Mouse (Mus musculus): ENCODE measurements around the gene Zmynd10. TPM values are rescaled to one million over a fixed set of nuclear protein-coding genes. Genes with fewer than 3 reads are reported as not detected.

Zmynd10 gene
- total RNA-seq, 2 experiments from 2014 or later, result 3.4 to 4.3 TPM

DNA sequence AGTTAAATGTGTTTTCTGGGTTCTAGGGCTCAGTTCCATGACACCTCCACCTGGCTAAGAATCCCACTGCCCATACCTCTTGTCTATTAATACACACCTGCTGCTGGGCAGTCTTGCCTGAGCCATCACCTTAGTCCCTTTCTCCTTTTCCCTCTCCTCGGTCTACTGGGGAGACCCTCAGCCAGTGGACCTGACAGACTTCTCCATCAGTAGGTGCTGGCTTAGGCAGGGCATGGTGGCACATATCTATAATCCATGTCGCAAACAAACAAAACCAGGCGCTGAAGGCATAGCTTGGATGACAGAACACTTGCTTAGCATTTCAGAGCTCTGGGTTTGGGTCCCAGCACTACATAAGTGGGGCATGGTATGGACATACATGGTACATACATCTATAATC is 8.4 kb upstream of the Zmynd10 start:
- intact Hi-C loops (cut with DNase I), result no loop called here
- no peak for DNase-seq (ENCODE audit: low spot score in 2 of 2)

DNA sequence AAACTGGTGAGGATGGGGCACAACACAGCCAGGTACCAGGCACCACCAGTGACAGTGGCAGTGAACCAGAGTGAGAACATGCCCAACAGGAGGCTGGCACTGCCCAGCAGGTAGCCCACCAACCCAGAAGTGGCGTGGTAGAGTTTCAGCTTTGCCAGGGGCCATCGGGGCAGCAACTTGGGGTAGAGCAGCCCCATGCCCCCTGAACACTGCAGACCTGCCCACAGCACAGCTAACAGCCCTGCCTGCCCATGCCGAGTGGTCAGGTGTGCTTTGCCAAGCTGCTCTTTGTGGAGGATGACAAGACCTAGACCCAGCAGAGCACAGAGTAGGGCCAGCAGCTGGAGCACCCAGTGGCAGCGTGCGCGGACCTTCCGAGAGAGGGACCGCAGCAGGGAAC is 7.2 kb upstream of the Zmynd10 start:
- DNase-seq (ENCODE audit: low spot score in 2 of 2), result no peak
- intact Hi-C loops (cut with DNase I), result no loop called here

DNA sequence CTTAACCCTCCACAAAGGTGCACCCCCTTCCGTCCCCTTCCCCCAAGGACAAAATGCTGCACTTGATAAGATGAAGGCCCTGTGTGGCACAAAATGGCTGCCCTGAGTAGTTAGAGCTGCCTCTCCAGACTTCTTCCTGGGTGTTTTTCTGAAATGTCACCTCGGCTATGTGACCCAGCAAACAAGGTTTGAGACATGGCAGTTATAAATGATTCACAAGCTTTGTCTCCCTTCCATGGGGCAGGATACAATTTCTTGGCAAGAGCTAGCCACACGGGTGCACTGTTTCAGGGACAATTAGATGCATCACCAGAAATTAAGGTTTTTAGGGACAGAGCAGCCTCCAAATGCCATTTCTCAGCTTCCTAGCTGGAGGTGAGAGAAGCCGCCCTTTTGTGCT is 6.7 kb upstream of the Zmynd10 start:
- intact Hi-C loops (cut with DNase I), result no loop called here
- DNase-seq (ENCODE audit: low spot score in 2 of 2), result no peak

DNA sequence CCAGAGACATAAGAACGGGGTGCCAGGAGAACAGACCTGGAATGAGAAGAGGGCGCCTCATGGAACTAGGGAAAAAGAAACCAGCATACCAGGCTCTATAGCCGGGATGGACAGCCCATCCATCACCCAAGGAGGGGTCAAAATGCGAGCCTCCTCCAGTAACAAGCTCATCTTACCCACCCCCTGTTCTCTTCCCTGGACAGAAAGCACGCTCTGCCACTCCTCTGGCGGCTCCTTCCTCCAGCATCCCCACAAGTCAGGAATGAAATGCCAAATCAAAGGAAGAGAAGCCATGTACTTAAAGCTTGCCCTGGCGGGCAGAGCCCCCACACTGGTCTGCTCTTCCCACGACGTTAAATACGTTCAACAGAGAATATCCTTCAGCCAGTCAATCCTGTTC is 6.1 kb upstream of the Zmynd10 start:
- no peak for DNase-seq (ENCODE audit: low spot score in 2 of 2)
- intact Hi-C loops (cut with DNase I), result no loop called here

GRCm38 (mm10) chr9:107541474-107542351 is 5.4 kb upstream of the Zmynd10 start, which contains the start of the genes Cyb561d2 and Nprl2:
Gene Cyb561d2, minus strand, starts transcription at chr9:107542193.
Gene Nprl2, plus strand, starts transcription at chr9:107542226.
- intact Hi-C loops (cut with DNase I), result no loop called here
- peak; percentile 95 to 96 for DNase-seq (ENCODE audit: low spot score in 2 of 2)

DNA sequence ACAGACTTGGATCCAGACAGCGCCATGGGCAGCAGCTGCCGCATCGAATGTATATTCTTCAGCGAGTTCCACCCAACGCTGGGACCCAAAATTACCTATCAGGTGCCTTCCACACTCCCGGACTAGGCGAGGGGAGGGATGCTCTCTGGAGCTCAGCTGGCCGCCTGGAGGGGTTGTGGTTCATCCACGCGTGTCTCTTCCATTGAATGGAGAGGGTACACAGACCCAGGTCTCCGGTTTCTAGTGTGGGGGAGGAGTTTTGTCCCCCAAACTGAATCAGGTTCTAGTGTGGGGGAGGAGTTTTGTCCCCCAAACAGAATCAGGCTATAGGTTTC is 4.8 kb upstream of the Zmynd10 start:
- DNase-seq (ENCODE audit: low spot score in 2 of 2), result no peak
- intact Hi-C loops (cut with DNase I), result no loop called here

DNA sequence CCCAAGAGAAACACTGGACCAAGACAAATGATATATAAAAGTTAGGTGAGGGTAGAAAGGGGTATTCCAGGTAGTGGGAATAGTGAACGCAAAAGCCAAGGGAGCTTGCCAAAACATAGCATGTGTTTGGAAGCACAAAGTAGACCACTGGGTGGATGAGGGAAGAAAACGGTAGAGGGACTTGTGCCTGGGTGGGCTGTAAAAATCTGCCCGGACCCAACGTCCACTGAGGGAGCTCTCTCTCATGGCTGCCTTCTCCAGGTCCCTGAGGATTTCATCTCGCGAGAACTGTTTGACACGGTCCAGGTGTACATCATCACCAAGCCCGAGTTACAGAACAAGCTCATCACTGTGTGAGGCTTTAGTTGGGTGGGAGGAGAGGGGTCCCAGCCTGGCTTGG is 4.4 kb upstream of the Zmynd10 start:
- no peak for DNase-seq (ENCODE audit: low spot score in 2 of 2)
- intact Hi-C loops (cut with DNase I), result no loop called here

GRCm38 (mm10) chr9:107543299-107543698 is 3.8 kb upstream of the Zmynd10 start:
- DNase-seq (ENCODE audit: low spot score in 2 of 2), result no peak
- intact Hi-C loops (cut with DNase I), result no loop called here

DNA sequence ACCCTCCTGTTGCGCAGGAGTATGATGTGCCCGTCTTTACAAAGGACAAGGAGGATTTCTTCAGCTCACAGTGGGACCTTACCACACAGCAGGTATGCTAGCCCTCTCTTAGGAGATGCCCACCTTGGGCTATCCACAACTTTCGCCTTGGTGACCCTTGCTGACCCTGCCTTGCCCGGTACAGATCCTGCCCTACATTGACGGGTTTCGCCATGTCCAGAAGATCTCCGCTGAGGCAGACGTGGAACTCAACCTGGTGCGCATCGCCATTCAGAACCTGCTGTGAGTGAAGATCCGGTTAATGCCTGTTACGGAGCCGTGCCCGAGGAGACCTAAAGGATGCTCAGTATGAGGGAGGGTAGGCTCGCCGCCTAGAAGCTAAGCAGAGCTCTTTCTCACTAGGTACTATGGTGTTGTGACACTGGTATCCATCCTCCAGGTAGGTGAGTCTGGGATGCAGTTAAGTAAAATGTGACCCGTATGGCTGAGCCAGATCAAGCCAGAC is 2.9 kb upstream of the Zmynd10 start:
- no peak for DNase-seq (ENCODE audit: low spot score in 2 of 2)
- intact Hi-C loops (cut with DNase I), result no loop called here

DNA sequence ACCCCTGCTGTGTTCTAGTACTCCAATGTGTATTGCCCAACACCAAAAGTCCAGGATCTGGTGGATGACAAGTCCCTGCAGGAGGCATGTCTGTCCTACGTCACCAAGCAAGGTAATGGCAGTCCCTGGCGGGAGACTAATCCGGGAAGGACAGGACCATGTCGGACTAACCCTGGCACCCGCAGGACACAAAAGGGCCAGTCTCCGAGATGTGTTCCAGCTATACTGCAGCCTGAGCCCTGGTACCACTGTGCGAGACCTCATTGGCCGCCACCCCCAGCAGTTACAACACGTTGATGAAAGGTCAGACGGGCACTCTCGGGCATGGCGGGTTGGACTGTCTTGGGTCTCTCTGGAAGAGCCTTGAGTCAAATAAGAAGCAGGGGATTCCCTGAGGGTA is 2.4 kb upstream of the Zmynd10 start:
- intact Hi-C loops (cut with DNase I), result no loop called here
- DNase-seq (ENCODE audit: low spot score in 2 of 2), result no peak

GRCm38 (mm10) chr9:107545199-107545598 is 1.9 kb upstream of the Zmynd10 start:
- intact Hi-C loops (cut with DNase I), result no loop called here

GRCm38 (mm10) chr9:107545602-107546001 is 1.5 kb upstream of the Zmynd10 start:
- intact Hi-C loops (cut with DNase I), result no loop called here
- peak; percentile 55 to 67 for DNase-seq (ENCODE audit: low spot score in 2 of 2)

More at GRCm38 (mm10) chr9:107545199-107545598, 1.9 kb upstream of the Zmynd10 start:
- no peak for DNase-seq (ENCODE audit: low spot score in 2 of 2)

- intact Hi-C loops (cut with DNase I), result no loop called here
- DNase-seq (ENCODE audit: low spot score in 2 of 2), result no peak
Measured at GRCm38 (mm10) chr9:107547957-107548356, 859 bp downstream of the Zmynd10 start.

- DNase-seq (ENCODE audit: low spot score in 2 of 2), result no peak
- intact Hi-C loops (cut with DNase I), result no loop called here
Measured at GRCm38 (mm10) chr9:107548820-107549219, 1.7 kb downstream of the Zmynd10 start.

DNA sequence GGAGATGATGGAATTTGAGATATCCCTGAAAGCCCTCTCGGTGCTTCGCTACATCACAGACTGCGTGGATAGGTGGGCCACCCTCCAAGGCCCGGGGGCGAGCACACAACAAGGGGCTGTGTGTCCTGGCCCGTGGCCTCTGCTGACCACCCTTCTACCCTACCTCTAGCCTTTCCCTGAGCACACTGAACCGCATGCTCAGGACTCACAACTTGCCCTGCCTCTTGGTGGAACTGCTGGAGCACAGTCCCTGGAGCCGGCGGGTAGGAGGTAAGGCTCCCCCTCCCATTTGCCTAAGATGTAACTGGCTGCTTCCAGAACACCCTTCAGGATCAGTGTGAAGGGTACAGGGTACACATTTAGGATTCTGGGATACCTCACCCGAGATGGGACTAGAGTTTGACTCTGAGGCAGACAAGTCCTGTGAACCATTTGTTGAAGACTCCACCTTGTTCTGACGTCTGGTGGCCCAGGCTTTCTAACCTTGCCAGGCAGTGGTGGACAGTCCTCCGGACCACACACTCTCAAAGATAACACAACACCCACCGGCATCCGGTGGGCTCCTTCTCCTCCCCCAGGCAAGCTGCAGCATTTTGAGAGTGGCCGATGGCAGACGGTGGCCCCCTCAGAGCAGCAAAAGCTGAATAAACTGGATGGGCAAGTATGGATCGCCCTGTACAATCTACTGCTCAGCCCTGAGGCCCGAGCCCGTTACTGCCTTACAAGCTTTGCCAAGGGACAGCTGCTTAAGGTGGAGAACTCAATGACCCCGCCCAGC is 2.4 kb downstream of the Zmynd10 start:
- intact Hi-C loops (cut with DNase I), result no loop called here
- DNase-seq (ENCODE audit: low spot score in 2 of 2), result no peak

DNA sequence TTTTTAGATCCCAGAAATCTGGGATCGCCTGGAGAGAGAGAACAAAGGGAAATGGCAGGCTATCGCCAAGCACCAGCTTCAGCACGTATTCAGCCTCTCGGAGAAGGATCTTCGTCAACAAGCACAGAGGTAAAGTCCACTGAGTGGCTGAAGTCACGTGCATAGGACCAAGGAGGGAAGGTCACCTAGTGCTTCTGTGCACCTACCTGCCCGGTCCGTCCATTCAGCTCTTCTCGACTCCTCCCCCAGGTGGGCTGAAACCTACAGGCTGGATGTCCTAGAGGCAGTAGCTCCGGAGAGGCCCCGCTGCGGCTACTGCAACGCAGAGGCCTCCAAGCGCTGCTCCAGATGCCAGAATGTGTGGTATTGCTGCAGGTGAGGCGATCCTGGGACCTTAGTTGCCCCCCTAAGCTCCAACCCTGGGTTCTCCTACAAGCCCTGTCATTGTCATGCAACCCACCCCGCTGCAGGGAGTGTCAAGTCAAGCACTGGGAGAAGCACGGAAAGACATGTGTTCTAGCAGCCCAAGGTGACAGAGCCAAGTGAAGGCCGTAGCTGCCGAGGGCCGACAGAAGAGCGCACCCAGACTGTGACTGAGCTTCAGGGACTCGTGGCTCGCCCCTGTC is 3.5 kb downstream of the Zmynd10 start:
- no peak for DNase-seq (ENCODE audit: low spot score in 2 of 2)
- intact Hi-C loops (cut with DNase I), result no loop called here

DNA sequence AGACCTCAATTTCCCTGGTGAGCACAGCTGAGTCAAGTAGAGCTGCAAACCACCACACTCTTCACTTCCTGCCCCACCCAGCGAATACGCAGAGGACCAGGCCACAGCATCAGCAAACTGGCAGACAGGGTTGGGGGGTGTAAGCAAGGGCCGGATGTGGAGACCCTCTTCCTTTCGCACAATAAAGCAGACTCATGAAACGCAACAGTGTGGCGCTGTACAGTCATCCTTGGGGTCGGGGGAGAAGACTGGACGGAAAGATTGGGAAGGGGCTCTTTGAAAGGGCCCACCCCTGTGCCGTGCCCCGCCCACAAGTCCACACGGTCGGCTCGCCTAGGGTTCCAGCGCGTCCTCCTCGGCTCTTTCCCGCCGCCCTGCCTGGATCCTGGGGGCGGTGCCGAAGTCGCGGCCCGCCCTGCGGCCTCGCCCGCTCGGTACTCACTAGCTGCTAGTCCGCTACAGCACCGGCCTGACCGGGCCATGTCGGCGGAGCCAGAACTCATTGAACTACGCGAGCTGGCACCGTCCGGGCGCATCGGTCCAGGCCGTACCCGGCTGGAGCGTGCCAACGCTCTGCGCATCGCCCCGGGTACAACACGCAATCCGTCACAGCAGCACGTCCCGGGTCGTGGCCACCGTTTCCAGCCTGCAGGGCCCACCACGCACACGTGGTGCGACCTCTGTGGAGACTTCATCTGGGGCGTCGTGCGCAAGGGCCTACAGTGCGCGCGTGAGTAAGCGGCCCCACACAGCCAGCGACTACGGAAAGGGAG is 4.2 kb downstream of the Zmynd10 start, which contains the start of gene Rassf1:
TSS of gene Rassf1 (plus strand) at position 439 of the 773 bp plus-strand sequence.
- intact Hi-C loops (cut with DNase I), result no loop called here
- no peak for DNase-seq (ENCODE audit: low spot score in 2 of 2)

- intact Hi-C loops (cut with DNase I), result no loop called here
- DNase-seq (ENCODE audit: low spot score in 2 of 2), result no peak
Measured at GRCm38 (mm10) chr9:107551890-107552355, 4.8 kb downstream of the Zmynd10 start.

DNA sequence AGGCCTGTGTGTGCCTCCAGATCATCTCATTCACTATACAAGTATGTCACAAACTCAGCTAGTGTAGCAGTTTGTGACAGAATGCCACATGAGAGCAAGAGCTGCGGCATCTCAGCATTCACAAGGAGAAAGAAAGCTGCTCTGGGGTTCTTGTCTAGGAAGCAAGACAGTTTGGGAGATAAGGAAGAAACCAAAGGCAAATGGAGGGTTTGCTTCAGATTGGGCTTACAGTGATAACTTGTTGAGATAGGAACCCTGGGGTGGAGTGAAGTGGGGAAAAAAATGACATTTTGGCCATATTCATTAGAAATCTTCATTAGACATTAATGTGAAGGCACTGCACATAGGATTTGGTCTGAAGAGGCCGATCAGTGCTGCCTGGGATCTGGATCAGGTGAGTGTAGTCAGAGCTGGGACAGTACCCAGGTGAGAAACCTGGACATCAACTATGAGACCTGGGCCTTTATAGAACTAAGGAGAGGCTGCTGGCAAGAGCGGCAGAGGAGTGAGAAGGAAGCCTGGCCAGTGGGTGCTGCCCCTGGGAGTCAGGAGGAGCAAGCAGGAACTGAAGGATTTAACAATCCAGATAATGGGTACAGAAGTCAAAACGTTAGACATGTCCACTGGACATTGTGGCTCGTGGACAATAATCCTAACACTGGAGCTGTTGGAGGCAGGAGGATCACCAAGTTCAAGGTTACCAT is 5.7 kb downstream of the Zmynd10 start:
- no peak for DNase-seq (ENCODE audit: low spot score in 2 of 2)
- intact Hi-C loops (cut with DNase I), result no loop called here

Measured in left cerebral cortex, postnatal 36 days (tissue).